Mouse (Mus musculus) forebrain, embryonic 15.5 days (tissue): Measurements from ENCODE around the gene Rgs6. TPM values are rescaled to one million over a fixed set of nuclear protein-coding genes. Genes with fewer than 3 reads are reported as not detected.

Experiments used
- ATAC-seq: fragments of 200-750 bp; cut with Nextera tagmentation; replicated peaks from 2 replicates; pipeline ENCODE4 v1.8.0; 2017; ENCODE audit warnings: mild to moderate bottlenecking, moderate TSS enrichment, moderate library complexity
- H3K27ac ChIP-seq: fragments of 300-500 bp; sonication (generic); replicated peaks from 2 replicates; pipeline ENCODE4 v1.5.1; 2015; ENCODE audit warnings: mild to moderate bottlenecking, inconsistent platforms
- H3K27me3 ChIP-seq: fragments of 300-500 bp; sonication (generic); 2 replicates; pipeline ENCODE4 v1.6.1; 2015; ENCODE audit warnings: inconsistent platforms
- H3K36me3 ChIP-seq: fragments of 300-500 bp; sonication (generic); 2 replicates; pipeline ENCODE4 v1.6.1; 2015; ENCODE audit warnings: mild to moderate bottlenecking, inconsistent platforms
- H3K4me1 ChIP-seq: fragments of 300-500 bp; sonication (generic); 2 replicates; pipeline ENCODE4 v1.6.1; 2015; ENCODE audit warnings: inconsistent platforms
- H3K4me2 ChIP-seq: fragments of 300-500 bp; sonication (generic); replicated peaks from 2 replicates; pipeline ENCODE4 v1.6.1; 2015; ENCODE audit warnings: mild to moderate bottlenecking, inconsistent platforms
- H3K4me3 ChIP-seq: fragments of 300-500 bp; sonication (generic); 2 replicates; pipeline ENCODE4 v1.5.1; 2015; ENCODE audit warnings: mild to moderate bottlenecking, inconsistent platforms
- H3K9ac ChIP-seq: fragments of 300-500 bp; sonication (generic); replicated peaks from 2 replicates; pipeline ENCODE4 v1.6.1; 2015; ENCODE audit warnings: mild to moderate bottlenecking, inconsistent platforms
- H3K9me3 ChIP-seq: fragments of 300-500 bp; sonication (generic); 2 replicates; pipeline ENCODE4 v1.6.1; 2016; ENCODE audit warnings: inconsistent platforms
- WGBS: fragments of 180-500 bp; shearing (Covaris S2); methylation state at CpG from one replicate; pipeline ENCODE4 v1.1.7; 2015; ENCODE audit warnings: mixed read lengths; 5-methylcytosine and 5-hydroxymethylcytosine counted together
- polyA plus RNA-seq: library from polyadenylated mRNA; unstranded; fragments of >200 nt; fragmentation: Nextera tagmentation; extraction: Ambion mirVana; gene quantifications from 2 replicates; pipeline ENCODE4 v1.2.1, GENCODE M21; 2015

Rgs6 gene
- polyA plus RNA-seq, 1 experiment from 2014 or later = 11.6 TPM

- Histone ChIP-seq H3K36me3 (no peaks in the 10 kb centered on the region), H3K27me3 (no peaks in the 10 kb centered on the region), H3K9ac (no peak overlapping the region), H3K27ac (no peak overlapping the region), H3K4me3 (no peak overlapping the region), H3K4me1 (0 out of 2 replicates have a peak, but pooled peaks cover 4% of the 10 kb centered on the region), H3K4me2 (no peak overlapping the region), H3K9me3 (no peaks in the 10 kb centered on the region)
- WGBS = 92% methylated on average over 3 of the region's 3 CpGs
- ATAC-seq = no peak
Observed at GRCm38 (mm10) chr12:82822821-82823620, 234.9 kb downstream of the Rgs6 start.

GRCm38 (mm10) chr12:82830333-82830732, 242.2 kb downstream of the Rgs6 start:
- H3K4me1 ChIP-seq = no peaks in the 10 kb centered on the region
- no peak for ATAC-seq
- no peak overlapping the region for H3K9ac ChIP-seq
- H3K4me3 ChIP-seq = no peak overlapping the region
- 88% methylated on average over 8 of the region's 8 CpGs for WGBS
- no peak overlapping the region for H3K27ac ChIP-seq
- no peak overlapping the region for H3K4me2 ChIP-seq
- no peaks in the 10 kb centered on the region for H3K27me3 ChIP-seq
- no peaks in the 10 kb centered on the region for H3K36me3 ChIP-seq
- no peaks in the 10 kb centered on the region for H3K9me3 ChIP-seq

- H3K9ac ChIP-seq = no peak overlapping the region
- no peak for ATAC-seq
- H3K4me1 ChIP-seq = no peaks in the 10 kb centered on the region
- no peaks in the 10 kb centered on the region for H3K9me3 ChIP-seq
- no peak overlapping the region for H3K27ac ChIP-seq
- no peaks in the 10 kb centered on the region for H3K36me3 ChIP-seq
- H3K4me3 ChIP-seq = no peak overlapping the region
- no peak overlapping the region for H3K4me2 ChIP-seq
- no peaks in the 10 kb centered on the region for H3K27me3 ChIP-seq
- WGBS = 98% methylated on average over 1 of the region's 1 CpGs
Observed at GRCm38 (mm10) chr12:82838544-82838943, 250.5 kb downstream of the Rgs6 start.

- Histone ChIP-seq H3K4me3 (no peak overlapping the region), H3K9ac (no peak overlapping the region), H3K4me1 (no peaks in the 10 kb centered on the region), H3K4me2 (no peak overlapping the region), H3K9me3 (no peaks in the 10 kb centered on the region), H3K36me3 (no peaks in the 10 kb centered on the region), H3K27ac (no peak overlapping the region), H3K27me3 (no peaks in the 10 kb centered on the region)
- no peak for ATAC-seq
- 51% methylated on average over 6 of the region's 6 CpGs for WGBS
Observed at GRCm38 (mm10) chr12:82841566-82841965, 253.5 kb downstream of the Rgs6 start.

GRCm38 (mm10) chr12:82848304-82848872, 260.3 kb downstream of the Rgs6 start:
- Histone ChIP-seq H3K27me3 (no peaks in the 10 kb centered on the region), H3K27ac (no peak overlapping the region), H3K36me3 (no peaks in the 10 kb centered on the region), H3K4me3 (no peak overlapping the region), H3K9ac (no peak overlapping the region), H3K9me3 (no peaks in the 10 kb centered on the region), H3K4me2 (no peak overlapping the region), H3K4me1 (no peaks in the 10 kb centered on the region)
- ATAC-seq = no peak
- WGBS = 94% methylated on average over 3 of the region's 3 CpGs

- no peak overlapping the region for H3K4me3 ChIP-seq
- H3K9ac ChIP-seq = no peak overlapping the region
- no peaks in the 10 kb centered on the region for H3K27me3 ChIP-seq
- H3K27ac ChIP-seq = no peak overlapping the region
- H3K9me3 ChIP-seq = no peaks in the 10 kb centered on the region
- WGBS = 33% methylated on average over 5 of the region's 5 CpGs
- H3K4me1 ChIP-seq = peaks cover 5% of the 10 kb centered on the region; the same call in 1 of the 2 replicates
- 0 out of 2 replicates have a peak, but pooled peaks have one; percentile 29 for ATAC-seq
- no peak overlapping the region for H3K4me2 ChIP-seq
- H3K36me3 ChIP-seq = no peaks in the 10 kb centered on the region
Observed at GRCm38 (mm10) chr12:82854902-82855301, 266.8 kb downstream of the Rgs6 start.

- WGBS = 39% methylated on average over 4 of the region's 4 CpGs
- no peak for ATAC-seq
- H3K27ac ChIP-seq = no peak overlapping the region
Observed at GRCm38 (mm10) chr12:82855333-82856107, 267.4 kb downstream of the Rgs6 start.

GRCm38 (mm10) chr12:82865686-82866085, 277.6 kb downstream of the Rgs6 start:
- no peaks in the 10 kb centered on the region for H3K27me3 ChIP-seq
- WGBS = 53% methylated on average over 2 of the region's 2 CpGs
- no peak overlapping the region for H3K4me3 ChIP-seq
- no peaks in the 10 kb centered on the region for H3K36me3 ChIP-seq
- no peak for ATAC-seq
- H3K9ac ChIP-seq = no peak overlapping the region
- no peak overlapping the region for H3K4me2 ChIP-seq
- no peaks in the 10 kb centered on the region for H3K4me1 ChIP-seq
- H3K27ac ChIP-seq = no peak overlapping the region
- H3K9me3 ChIP-seq = no peaks in the 10 kb centered on the region

More at GRCm38 (mm10) chr12:82855333-82856107, 267.4 kb downstream of the Rgs6 start:
- Histone ChIP-seq H3K4me1 (peaks cover 5% of the 10 kb centered on the region; the same call in 1 of the 2 replicates), H3K36me3 (no peaks in the 10 kb centered on the region), H3K4me2 (no peak overlapping the region), H3K9ac (no peak overlapping the region), H3K9me3 (no peaks in the 10 kb centered on the region), H3K4me3 (no peak overlapping the region), H3K27me3 (no peaks in the 10 kb centered on the region)

GRCm38 (mm10) chr12:82880711-82881110, 292.6 kb downstream of the Rgs6 start:
- no peak for ATAC-seq
- WGBS = 88% methylated on average over 5 of the region's 5 CpGs
- Histone ChIP-seq H3K36me3 (no peaks in the 10 kb centered on the region), H3K27ac (no peak overlapping the region), H3K9me3 (no peaks in the 10 kb centered on the region), H3K4me1 (no peaks in the 10 kb centered on the region), H3K4me2 (no peak overlapping the region), H3K9ac (no peak overlapping the region), H3K27me3 (no peaks in the 10 kb centered on the region), H3K4me3 (no peak overlapping the region)

GRCm38 (mm10) chr12:82883079-82883478, 295.0 kb downstream of the Rgs6 start:
- Histone ChIP-seq H3K4me2 (no peak overlapping the region), H3K27ac (no peak overlapping the region), H3K4me1 (no peaks in the 10 kb centered on the region), H3K36me3 (no peaks in the 10 kb centered on the region), H3K4me3 (no peak overlapping the region), H3K9ac (no peak overlapping the region), H3K27me3 (no peaks in the 10 kb centered on the region), H3K9me3 (no peaks in the 10 kb centered on the region)
- WGBS = 74% methylated on average over 1 of the region's 1 CpGs
- no peak for ATAC-seq

GRCm38 (mm10) chr12:82894971-82895838, 307.1 kb downstream of the Rgs6 start:
- Histone ChIP-seq H3K36me3 (no peaks in the 10 kb centered on the region), H3K9ac (no peak overlapping the region), H3K27me3 (no peaks in the 10 kb centered on the region), H3K4me1 (0 out of 2 replicates have a peak, but pooled peaks cover 2% of the 10 kb centered on the region), H3K4me3 (no peak overlapping the region), H3K4me2 (no peak overlapping the region), H3K27ac (no peak overlapping the region), H3K9me3 (no peaks in the 10 kb centered on the region)
- no peak for ATAC-seq
- WGBS = 16% methylated on average over 6 of the region's 6 CpGs
